Mouse (Mus musculus) T-helper 2 cell (primary cell): ENCODE measurements around the gene AC124502.3.

Source experiments
- in situ Hi-C: fragments of 300-600 bp; cut with MboI, MseI; formaldehyde crosslinking; loops from one replicate; pipeline ENCODE4 v1.15.1; 2025; ENCODE audit warnings: high pct_unique_total_duplicates

Gene AC124502.3

DNA sequence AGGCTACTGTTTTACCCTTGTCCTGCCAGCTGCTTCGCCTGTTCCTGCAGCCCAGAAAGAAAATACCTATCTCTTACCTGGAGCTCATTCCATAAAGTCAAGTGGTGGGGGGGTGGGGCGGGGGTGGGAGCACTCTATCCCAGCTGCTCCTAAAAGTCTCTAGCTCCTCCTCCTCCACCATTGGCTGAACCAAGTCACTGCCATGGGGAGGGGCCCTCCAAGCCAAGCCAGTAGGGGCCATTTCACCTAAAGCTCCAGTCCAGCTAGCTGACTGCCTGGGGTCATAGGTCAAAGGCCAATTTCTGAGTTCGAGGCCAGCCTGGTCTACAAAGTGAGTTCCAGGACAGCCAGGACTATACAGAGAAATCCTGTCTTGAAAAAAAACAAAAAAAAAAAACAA, 6.0 kb upstream of the AC124502.3 start:
- in situ Hi-C loops, result no loop called here

GRCm38 (mm10) chr19:5036577-5036976, 2.1 kb upstream of the AC124502.3 start:
- in situ Hi-C loops, result no loop called here

DNA sequence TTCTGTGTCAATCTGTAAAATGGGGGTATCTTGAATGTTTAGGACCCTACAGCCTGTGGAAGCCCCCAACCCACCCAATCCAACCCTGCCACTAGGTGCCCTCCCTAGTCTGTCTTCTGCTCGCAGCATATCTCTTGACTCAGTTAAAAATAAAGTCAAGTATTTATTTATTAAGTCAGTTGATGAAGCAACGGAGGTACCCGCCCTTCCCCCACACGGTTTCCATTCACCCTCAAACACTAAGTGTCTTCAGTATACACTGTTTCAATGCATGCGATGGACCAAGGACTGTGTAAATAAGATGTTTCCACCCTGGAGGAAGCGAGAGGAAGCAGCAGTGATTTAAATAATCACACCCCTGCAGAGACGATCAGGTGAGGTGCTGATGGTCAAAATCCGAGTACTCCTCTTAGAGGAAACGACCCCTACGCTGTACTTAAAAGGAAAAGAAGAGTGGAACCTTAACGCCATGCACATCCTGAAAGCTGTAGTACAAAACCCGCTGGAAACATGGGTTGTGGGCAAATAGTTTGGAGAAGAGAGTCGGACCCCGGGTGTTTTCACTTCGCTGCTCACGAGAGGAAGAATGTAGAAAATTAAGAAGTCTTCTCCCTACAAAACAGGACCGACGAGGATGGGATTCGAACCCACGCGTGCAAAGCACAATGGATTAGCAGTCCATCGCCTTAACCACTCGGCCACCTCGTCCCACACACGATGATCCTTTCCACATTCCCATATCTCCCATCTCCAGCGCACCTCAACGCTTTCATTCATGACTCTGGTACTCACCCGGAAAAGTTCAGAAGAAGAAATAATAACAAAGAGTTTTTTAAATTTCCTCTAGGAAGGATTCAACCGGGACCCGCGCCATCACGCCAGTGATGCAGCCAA, 766 bp upstream of the AC124502.3 start:
- in situ Hi-C loops, result no loop called here

DNA sequence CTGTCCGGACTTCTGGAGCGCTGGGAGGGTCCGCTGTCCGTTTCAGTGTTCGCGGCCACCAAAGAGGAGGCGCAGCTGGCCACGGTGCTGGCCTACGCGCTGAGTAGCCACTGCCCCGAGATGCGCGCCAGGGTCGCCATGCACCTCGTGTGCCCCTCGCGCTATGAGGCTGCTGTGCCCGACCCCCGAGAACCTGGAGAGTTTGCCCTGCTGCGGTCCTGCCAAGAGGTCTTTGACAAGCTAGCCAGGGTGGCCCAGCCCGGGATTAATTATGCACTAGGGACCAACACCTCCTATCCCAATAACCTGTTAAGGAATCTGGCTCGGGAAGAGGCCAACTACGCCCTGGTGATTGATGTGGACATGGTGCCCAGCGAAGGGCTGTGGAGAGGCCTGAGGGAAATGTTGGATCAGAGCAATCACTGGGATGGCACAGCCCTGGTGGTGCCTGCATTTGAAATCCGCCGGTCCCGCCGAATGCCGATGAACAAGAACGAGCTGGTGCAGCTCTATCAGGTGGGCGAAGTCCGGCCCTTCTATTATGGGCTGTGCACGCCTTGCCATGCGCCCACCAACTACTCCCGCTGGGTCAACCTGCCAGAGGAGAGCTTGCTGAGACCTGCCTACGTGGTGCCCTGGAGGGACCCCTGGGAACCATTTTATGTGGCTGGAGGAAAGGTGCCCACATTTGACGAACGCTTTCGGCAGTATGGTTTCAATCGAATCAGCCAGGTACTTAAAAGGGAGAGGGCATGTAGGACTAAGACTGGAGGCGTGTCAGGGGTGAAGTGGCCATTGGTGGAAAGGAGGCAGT, 817 bp downstream of the AC124502.3 start:
- in situ Hi-C loops, result no loop called here

DNA sequence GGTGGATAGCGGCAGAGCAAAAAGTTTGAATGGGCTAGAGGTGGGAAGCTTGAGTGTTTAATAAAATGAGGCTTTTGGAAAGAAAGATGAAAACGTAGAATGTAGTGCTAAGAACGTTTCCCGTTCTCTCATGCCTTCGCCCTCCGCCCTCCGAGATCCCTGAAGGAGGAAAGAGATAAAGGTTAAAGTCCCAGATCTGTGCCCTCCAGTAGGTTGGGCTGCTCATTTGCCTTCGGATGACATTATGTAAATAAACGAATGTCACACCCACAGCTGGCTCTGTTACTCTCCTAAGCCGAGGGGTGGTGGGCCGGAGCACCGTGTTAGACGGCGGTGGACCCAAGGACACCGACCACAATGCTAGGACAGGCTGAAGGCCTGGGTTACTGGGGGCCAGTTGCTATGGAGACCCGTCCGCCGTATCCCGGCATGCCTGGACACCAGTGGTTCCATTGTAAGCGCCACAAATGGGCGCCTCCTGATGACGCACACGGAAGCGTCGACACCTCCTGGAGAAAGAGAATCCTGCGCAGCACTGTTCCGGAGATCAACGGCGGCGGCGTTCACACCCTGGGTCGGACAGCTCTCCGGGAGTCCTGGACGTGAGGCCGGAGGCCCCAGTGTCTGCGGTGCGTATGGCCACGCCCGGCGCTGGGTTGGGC, 2.3 kb downstream of the AC124502.3 start, which contains the start of gene Brms1:
Gene Brms1, plus strand, starts transcription at position 493 of the 662 bp plus-strand sequence.
- in situ Hi-C loops, result no loop called here

GRCm38 (mm10) chr19:5041588-5041987, 2.9 kb downstream of the AC124502.3 start:
- in situ Hi-C loops, result no loop called here

DNA sequence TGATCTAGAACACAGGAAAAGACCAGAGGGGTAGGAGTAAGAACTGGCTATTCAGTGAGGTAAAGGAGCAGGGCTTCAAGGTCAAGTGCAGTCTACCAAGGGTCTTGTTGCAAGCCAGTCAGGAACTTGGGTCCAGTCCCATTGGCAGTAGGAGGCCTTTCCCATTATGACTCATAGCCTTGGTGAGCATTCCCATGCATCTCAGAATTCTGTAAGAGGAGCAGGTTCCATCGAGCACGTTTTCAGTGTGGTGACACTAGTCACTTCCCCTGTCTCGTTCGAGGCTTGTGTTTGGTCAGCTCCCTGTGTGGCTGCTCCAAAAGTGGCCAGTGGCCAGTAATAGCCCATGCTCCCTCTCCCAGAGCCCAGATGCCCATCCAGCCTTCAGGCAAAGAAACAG, 6.8 kb downstream of the AC124502.3 start:
- in situ Hi-C loops, result no loop called here

GRCm38 (mm10) chr19:5048138-5049056, 9.7 kb downstream of the AC124502.3 start:
- in situ Hi-C loops, result no loop called here

- in situ Hi-C loops, result no loop called here
Observed at GRCm38 (mm10) chr19:5049325-5049724, 10.6 kb downstream of the AC124502.3 start.

DNA sequence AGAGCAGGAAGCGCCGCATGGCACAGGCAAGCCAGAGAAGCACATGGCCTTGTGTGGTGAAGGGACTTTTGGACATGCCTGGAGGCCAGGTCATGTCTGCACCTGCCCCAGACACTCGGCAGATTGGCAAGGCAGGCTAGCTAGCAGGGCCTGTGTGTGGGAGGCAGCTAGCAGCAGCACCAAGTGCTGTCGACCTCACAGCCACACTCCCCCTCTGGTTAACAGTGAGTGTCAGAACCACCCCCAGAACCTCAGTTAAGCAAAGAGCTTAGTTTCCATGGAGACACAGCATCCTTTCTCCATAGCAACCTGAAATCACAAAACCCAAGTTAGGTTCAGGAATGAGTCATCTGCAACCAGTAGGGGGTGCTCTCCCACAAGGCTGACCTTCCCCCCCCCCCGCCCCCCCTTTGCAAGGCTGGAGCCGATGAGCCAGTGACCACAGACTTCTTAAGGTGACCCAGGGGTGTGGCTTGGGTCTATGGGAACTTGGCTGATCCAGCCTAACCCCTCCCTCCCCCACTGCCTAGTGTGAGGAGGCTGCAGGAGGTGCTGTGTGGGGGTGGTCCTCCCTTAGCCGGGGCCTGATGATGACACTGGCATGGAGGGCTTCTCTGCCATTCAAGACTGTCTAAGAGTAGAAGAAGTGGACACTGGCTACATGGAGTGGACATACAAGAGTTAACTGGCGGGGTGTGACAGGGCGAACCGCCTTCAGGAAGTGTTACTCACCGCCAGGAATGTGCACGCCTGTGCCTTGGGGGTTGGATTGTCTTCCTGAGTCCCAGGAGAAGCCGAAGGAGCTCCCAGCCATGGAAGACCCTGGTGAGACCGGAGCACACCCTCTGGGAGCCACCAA, 11.6 kb downstream of the AC124502.3 start, which contains the start of gene Rin1:
Gene Rin1, plus strand, starts transcription at position 435 of the 859 bp plus-strand sequence.
- in situ Hi-C loops, result no loop called here

DNA sequence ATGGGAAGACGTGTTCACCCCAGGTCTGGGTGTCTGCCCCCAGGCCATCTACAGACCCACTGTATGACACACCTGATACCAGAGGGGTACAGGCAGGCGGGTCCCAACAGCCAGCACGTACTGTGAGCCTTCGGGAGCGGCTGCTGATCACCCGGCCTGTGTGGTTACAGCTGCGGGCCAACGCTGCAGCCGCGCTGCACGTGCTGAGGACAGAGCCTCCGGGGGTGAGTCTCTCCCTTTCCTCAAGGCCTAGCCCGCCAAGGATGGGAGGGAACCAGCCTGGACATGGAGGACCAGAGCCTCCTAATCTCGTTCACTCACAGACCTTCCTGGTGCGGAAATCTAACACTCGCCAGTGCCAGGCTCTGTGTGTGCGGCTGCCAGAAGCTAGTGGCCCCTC, 12.3 kb downstream of the AC124502.3 start:
- in situ Hi-C loops, result no loop called here

DNA sequence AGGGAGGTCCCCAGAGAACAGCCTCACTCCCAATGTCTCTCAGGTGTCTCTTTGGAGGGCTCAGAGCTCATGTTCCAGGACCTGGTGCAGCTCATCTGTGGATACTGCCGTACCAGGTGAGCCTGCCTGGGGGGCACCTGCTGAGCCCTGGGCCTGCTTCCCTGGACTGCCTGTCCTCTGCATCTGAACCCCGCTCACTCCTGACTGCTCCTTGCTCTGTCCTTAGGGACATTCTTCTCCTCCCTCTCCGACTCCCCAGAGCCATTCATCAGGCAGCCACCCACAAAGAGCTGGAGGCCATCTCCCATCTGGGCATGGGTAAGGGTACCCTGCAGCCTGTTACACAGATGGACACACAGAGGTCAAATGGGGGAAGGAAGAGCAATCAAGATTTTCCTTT, 12.8 kb downstream of the AC124502.3 start:
- in situ Hi-C loops, result no loop called here

DNA sequence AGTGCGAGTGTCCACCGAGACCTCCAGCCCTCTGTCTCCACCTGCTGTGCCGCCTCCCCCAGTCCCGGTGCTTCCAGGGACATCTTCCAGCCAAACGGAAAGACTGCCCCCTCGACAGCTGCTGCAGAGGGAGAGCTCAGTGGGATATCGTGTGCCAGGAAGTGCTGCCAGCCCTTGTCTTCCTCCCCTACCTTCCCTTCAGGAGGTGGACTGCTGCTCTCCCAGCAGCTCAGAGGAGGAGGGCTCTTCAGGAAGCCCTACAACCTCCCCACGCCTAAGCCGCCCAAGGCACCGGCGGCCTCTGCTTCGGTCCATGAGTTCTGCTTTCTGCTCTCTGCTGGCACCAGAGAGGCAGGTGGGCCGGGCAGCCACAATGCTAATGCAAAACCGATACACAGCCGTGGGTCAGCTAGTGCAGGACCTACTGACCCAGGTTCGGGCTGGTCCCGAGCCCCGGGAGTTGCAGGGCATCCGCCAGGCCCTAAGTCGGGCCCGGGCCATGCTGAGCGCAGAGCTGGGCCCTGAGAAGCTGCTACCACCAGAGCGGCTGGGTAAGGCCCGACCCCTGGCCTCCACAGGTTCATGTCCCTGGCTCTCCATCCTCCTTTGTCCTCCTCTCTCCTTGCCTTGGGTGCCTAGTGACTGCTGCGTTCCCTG, 13.6 kb downstream of the AC124502.3 start:
- in situ Hi-C loops, result no loop called here

DNA sequence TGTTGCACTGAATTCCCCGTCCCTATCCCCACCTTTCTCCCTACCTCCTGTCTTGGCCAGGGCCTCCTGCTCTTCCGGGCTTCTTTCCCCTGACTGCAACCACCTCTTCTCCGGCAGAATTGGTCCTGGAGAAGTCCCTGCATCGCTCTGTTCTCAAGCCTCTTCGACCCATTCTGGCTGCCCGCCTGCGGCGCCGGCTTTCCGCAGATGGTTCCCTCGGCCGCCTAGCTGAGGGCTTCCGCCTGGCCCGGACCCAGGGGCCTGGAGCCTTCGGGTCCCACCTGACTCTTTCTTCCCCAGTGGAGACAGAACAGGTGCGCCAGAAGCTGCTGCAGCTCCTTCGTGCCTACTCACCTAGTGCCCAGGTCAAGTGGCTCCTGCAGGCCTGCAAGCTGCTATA, 14.2 kb downstream of the AC124502.3 start:
- in situ Hi-C loops, result no loop called here

DNA sequence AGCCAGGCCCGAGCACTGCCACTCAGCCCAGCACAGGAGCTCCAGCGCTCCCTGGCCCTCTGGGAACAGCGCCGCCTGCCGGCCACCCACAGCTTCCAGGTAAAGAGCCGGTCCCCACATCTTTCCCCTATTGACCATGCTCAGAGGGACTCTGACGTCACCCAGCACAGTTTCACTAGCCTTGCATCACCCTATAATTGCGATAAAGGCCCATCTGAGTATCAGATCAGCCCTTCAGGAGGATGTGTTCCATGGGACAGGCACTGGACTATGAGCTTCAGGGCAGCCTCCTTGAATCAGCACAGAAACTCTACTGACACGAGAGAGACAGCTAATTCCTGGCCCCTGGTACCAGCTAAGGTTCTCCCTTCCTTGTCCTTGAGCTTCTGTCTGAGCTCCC, 15.2 kb downstream of the AC124502.3 start:
- in situ Hi-C loops, result no loop called here

DNA sequence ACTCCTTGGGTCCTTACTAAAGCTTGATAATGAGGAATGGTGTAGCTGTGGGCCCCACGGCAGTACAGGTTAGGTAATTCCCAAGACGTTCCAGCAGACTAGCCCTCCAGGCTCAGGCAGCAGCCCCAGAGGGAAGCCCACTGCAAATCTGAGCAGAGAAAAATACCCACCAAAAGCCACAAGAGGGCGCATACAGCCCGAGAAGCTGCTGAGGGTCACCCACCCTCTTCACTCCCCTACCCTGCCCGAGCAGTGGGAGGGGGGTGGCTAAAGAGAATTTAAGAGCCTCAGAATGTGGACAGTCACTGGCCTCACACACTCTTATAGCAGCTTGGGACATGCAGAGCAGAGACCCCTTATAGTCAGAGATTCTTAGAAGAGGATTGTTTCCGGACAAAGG, 17.6 kb downstream of the AC124502.3 start:
- in situ Hi-C loops, result no loop called here

- in situ Hi-C loops, result no loop called here
Observed at GRCm38 (mm10) chr19:5057876-5058775, 19.4 kb downstream of the AC124502.3 start.
